Mouse (Mus musculus) stomach, embryonic 14.5 days (tissue): ENCODE data around the gene Gcn1l1. TPM values are rescaled to one million over a fixed set of nuclear protein-coding genes. Genes with fewer than 3 reads are reported as not detected.

Source experiments
- ATAC-seq: fragments of 200-750 bp; cut with Nextera tagmentation; 2 replicates; pipeline ENCODE4 v1.8.0; 2017; ENCODE audit warnings: low read depth, moderate TSS enrichment; ENCODE audit not compliant: insufficient number of reproducible peaks, insufficient read depth, low FRiP score
- H3K27ac ChIP-seq: fragments of 300-500 bp; sonication (generic); 2 replicates; pipeline ENCODE4 v1.5.1; 2014; ENCODE audit warnings: mild to moderate bottlenecking, low read length, moderate library complexity, mixed read lengths
- H3K27me3 ChIP-seq: fragments of 300-500 bp; sonication (generic); 2 replicates; pipeline ENCODE4 v1.6.1; 2014; ENCODE audit warnings: low read length, control low read depth, mixed read lengths; ENCODE audit not compliant: control insufficient read depth, insufficient read depth
- H3K36me3 ChIP-seq: fragments of 300-500 bp; sonication (generic); 2 replicates; pipeline ENCODE4 v1.6.1; 2014; ENCODE audit warnings: mild to moderate bottlenecking, control low read depth, low read length, moderate library complexity, mixed read lengths; ENCODE audit not compliant: control insufficient read depth, insufficient read depth
- H3K4me1 ChIP-seq: fragments of 300-500 bp; sonication (generic); 2 replicates; pipeline ENCODE4 v1.6.1; 2014; ENCODE audit warnings: low read length, control low read depth, mixed read lengths; ENCODE audit not compliant: control insufficient read depth, insufficient read depth
- H3K4me2 ChIP-seq: fragments of 300-500 bp; sonication (generic); replicated peaks from 2 replicates; pipeline ENCODE4 v1.6.1; 2014; ENCODE audit warnings: low read depth, low read length, control low read depth
- H3K4me3 ChIP-seq: fragments of 300-500 bp; sonication (generic); 2 replicates; pipeline ENCODE4 v1.5.1; 2014; ENCODE audit warnings: low read depth, low read length, control low read depth
- H3K9ac ChIP-seq: fragments of 300-500 bp; sonication (generic); replicated peaks from 2 replicates; pipeline ENCODE4 v1.6.1; 2014; ENCODE audit warnings: low read depth, mild to moderate bottlenecking, control low read depth, low read length, moderate library complexity, mixed read lengths
- H3K9me3 ChIP-seq: fragments of 300-500 bp; sonication (generic); 2 replicates; pipeline ENCODE4 v1.6.1; 2016; ENCODE audit warnings: low read depth, low read length, control low read depth; ENCODE audit not compliant: control insufficient read depth
- WGBS: fragments of 180-500 bp; shearing (Covaris S2); extraction: QIAGEN DNeasy Blood & Tissue Kit; methylation state at CpG from one replicate; pipeline ENCODE4 v1.1.7; 2014; 5-methylcytosine and 5-hydroxymethylcytosine counted together
- polyA plus RNA-seq: library from polyadenylated mRNA; unstranded; fragments of >200 nt; fragmentation: Nextera tagmentation; extraction: Ambion mirVana; gene quantifications from 2 replicates; pipeline ENCODE4 v1.2.1, GENCODE M21; 2014

The Gcn1l1 gene
- polyA plus RNA-seq, 1 experiment from 2014 or later, result 42.3 TPM

DNA sequence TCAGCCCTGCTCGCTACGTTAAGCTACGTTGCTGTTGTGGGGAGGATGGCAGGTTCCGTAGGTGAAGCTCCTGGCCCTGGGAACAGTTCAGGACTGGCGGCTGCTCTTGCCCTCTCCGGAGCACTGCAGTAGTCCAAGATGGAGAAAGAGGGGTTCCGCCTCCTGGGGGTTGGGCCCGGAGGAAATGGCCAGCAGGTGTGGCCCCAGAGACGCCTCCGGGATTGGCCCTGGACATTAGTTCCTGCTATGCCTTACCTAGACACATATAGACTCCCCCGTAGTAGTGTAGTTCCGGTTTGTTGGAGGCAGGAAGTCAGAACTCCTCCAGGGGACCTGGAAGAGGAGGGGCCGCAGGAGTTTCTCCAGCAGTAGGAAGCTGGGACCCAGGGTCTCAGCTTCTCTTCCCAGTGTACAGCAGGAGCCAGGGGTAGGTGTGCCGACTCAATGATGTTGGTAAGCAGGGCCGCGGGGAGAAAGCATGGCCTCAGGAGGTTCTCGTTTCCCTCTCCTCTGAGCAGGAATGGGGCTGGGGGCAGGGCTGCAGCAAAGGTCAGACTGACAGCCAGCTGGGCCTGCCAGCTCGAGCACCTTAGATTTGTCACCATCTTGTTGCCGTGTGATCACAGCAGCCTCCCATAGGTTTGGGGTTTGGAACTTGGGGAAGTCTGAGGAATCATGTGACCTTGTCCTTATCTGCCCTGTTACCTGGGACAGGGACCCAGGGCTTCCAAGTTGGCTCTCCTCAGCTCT, 22.2 kb upstream of the Gcn1l1 start:
- ATAC-seq, result peak; percentile 28
- Histone ChIP-seq H3K9ac (no peak overlapping the region), H3K36me3 (peaks cover 10% of the 10 kb centered on the region; the same call in 1 of the 2 replicates), H3K4me2 (peak overlapping the region; percentile 27; the same call in 1 of the 2 replicates), H3K4me3 (no peak overlapping the region), H3K27me3 (no peaks in the 10 kb centered on the region), H3K4me1 (peaks cover 32% of the 10 kb centered on the region), H3K27ac (peak overlapping the region; percentile 69; the same call in 1 of the 2 replicates), H3K9me3 (no peaks in the 10 kb centered on the region)
- WGBS, result 48% methylated on average over 19 of the region's 19 CpGs

DNA sequence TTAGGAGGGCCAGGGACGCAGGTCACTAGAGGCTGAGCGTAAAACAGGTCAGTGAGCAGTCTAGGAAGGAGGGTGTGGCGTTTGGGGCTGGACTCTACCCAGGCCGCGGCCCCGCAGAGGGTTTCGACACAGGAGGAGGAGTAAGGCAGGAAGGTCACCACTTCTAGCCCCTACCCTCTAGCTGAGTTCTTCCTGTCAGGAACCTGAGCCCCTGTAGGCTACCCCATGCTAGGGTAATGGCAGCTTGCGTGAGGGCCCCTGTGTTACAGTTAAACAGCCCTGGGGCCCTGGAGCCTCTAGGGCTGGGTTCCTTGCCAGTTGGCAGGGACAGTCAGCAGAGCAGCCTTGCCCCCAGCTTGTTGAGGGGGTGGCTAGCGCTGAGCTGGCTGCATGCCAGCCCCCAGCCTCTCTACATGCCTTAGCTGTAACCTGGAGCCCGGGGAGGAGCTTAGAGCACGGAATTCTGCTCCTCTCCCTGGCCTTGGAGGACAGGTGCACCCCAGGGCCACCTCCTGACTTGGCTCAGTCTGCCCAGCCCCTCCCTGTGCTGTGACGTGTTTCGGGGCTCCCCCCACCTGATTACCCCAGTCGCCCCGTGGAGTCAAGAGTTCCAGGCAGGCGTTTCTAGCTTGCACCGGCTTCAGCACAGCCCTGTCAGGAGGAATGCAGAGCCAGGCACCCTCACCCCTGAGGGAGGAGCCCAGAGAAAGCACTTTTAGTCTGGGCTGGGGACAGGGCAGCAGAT, 21.4 kb upstream of the Gcn1l1 start:
- peak; percentile 66 for ATAC-seq
- peak overlapping the region; percentile 27 for H3K4me2 ChIP-seq
- 33% methylated on average over 17 of the region's 17 CpGs for WGBS
- peaks cover 23% of the 10 kb centered on the region for H3K4me1 ChIP-seq
- peaks cover 12% of the 10 kb centered on the region; the same call in 1 of the 2 replicates for H3K36me3 ChIP-seq
- no peaks in the 10 kb centered on the region for H3K9me3 ChIP-seq
- no peak overlapping the region for H3K9ac ChIP-seq
- no peaks in the 10 kb centered on the region for H3K27me3 ChIP-seq
- peak overlapping the region; percentile 69 for H3K27ac ChIP-seq
- no peak overlapping the region for H3K4me3 ChIP-seq

- no peak for ATAC-seq
- H3K27ac ChIP-seq, result no peak overlapping the region
- no peaks in the 10 kb centered on the region for H3K27me3 ChIP-seq
- H3K4me2 ChIP-seq, result no peak overlapping the region
- no peaks in the 10 kb centered on the region for H3K9me3 ChIP-seq
- peaks cover 23% of the 10 kb centered on the region for H3K4me1 ChIP-seq
- H3K36me3 ChIP-seq, result peaks cover 16% of the 10 kb centered on the region; the same call in 1 of the 2 replicates
- no peak overlapping the region for H3K9ac ChIP-seq
- no peak overlapping the region for H3K4me3 ChIP-seq
- WGBS, result 62% methylated on average over 18 of the region's 18 CpGs
These were observed 20.3 kb upstream of the Gcn1l1 start for GRCm38 (mm10) chr5:115544655-115545185.

GRCm38 (mm10) chr5:115545636-115546035, 19.4 kb upstream of the Gcn1l1 start:
- Histone ChIP-seq H3K4me3 (no peak overlapping the region), H3K36me3 (peaks cover 17% of the 10 kb centered on the region; the same call in 1 of the 2 replicates), H3K4me2 (no peak overlapping the region), H3K9ac (no peak overlapping the region), H3K27me3 (no peaks in the 10 kb centered on the region), H3K4me1 (peaks cover 23% of the 10 kb centered on the region), H3K9me3 (no peaks in the 10 kb centered on the region), H3K27ac (no peak overlapping the region)
- WGBS, result 89% methylated on average over 14 of the region's 14 CpGs
- no peak for ATAC-seq

- H3K4me1 ChIP-seq, result peaks cover 23% of the 10 kb centered on the region
- H3K9me3 ChIP-seq, result no peaks in the 10 kb centered on the region
- no peak for ATAC-seq
- no peak overlapping the region for H3K4me3 ChIP-seq
- 81% methylated on average over 11 of the region's 11 CpGs for WGBS
- H3K9ac ChIP-seq, result no peak overlapping the region
- no peak overlapping the region for H3K27ac ChIP-seq
- H3K4me2 ChIP-seq, result no peak overlapping the region
- no peaks in the 10 kb centered on the region for H3K27me3 ChIP-seq
- H3K36me3 ChIP-seq, result peaks cover 21% of the 10 kb centered on the region; the same call in 1 of the 2 replicates
These were observed 18.5 kb upstream of the Gcn1l1 start for GRCm38 (mm10) chr5:115546536-115546935.

GRCm38 (mm10) chr5:115547014-115547413, 18.0 kb upstream of the Gcn1l1 start:
- Histone ChIP-seq H3K27ac (0 out of 2 replicates have a peak overlapping the region, but pooled peaks have one; percentile 7), H3K4me1 (peaks cover 23% of the 10 kb centered on the region)

DNA sequence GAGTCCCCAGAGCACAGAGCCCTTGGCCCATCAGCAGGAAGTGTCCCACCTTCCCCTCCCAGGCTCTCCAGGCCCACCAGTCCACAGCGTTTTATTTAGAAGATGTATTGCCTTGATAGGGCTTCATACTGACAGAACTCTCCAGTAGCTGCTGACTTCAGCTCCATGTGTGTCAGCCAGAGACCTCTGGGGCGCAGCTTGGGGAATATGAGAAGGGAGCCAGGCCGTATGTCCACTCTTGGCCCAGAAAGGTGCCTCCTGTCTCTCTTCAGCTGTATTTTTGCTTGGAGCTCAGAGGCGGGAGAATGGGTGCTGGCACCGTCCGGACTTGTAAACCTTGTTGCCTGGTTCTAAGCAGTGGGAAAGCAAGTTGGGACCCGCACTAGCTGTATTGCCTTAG, 17.6 kb upstream of the Gcn1l1 start:
- Histone ChIP-seq H3K9me3 (no peaks in the 10 kb centered on the region), H3K9ac (no peak overlapping the region), H3K27me3 (no peaks in the 10 kb centered on the region), H3K4me3 (no peak overlapping the region), H3K4me1 (peaks cover 20% of the 10 kb centered on the region), H3K36me3 (peaks cover 29% of the 10 kb centered on the region), H3K4me2 (no peak overlapping the region), H3K27ac (peak overlapping the region; percentile 7; the same call in 1 of the 2 replicates)
- WGBS, result 72% methylated on average over 7 of the region's 7 CpGs
- no peak for ATAC-seq

More at GRCm38 (mm10) chr5:115547014-115547413, 18.0 kb upstream of the Gcn1l1 start:
- ATAC-seq, result no peak
- Histone ChIP-seq H3K36me3 (peaks cover 25% of the 10 kb centered on the region), H3K9me3 (no peaks in the 10 kb centered on the region), H3K27me3 (no peaks in the 10 kb centered on the region), H3K4me2 (no peak overlapping the region), H3K4me3 (no peak overlapping the region), H3K9ac (no peak overlapping the region)
- WGBS, result 55% methylated on average over 6 of the region's 6 CpGs

DNA sequence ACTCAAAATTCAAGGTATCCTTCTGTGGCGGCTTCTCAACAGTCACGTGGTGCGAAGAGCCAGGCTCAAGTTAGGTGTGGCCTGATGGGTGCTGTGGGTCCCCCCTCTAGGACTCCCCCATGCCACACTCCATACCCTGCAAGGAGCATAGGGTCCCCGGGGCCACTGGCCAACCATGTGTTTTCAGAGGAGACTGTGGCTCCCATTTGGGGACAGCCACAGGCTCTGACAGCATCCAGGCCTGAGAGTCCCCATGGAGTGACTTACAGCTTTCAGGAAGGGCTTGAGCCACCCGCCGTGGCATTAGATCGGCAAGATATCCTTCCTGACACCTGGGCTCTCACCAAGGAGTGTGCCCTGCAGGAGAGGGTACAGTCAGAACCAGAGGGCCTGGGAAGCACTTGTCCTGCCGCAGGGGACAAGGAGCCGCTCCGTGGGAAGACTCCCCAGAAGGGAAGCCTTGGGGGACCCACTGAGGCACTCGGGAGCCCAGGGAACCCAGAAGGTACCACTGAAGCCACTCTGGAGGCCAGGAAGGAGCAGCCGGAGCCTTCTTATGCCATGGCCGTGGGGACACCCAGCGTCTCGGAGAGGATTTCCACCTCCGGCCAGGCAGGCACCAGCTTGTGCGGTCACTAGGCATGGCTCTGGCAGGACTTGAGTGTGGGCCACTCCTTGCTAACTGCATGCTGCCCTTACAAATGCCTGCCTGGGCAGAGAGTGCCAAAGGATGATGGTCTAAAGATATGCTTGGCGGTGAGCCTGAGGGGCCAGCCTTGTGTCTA, 16.4 kb upstream of the Gcn1l1 start:
- Histone ChIP-seq H3K27ac (no peak overlapping the region), H3K4me3 (no peak overlapping the region), H3K9ac (no peak overlapping the region), H3K4me1 (peaks cover 9% of the 10 kb centered on the region), H3K4me2 (no peak overlapping the region), H3K36me3 (peaks cover 35% of the 10 kb centered on the region), H3K9me3 (no peaks in the 10 kb centered on the region), H3K27me3 (no peaks in the 10 kb centered on the region)
- ATAC-seq, result no peak
- 89% methylated on average over 18 of the region's 18 CpGs for WGBS
